Mouse (Mus musculus): ENCODE measurements around the gene Afap1.

- TF ChIP-seq CTCF (IDR thresholded peaks at IDR 0.05; ENCODE audit: borderline replicate concordance, insufficient read depth, low read length) (no peak), POLR2A (IDR thresholded peaks at IDR 0.05; ENCODE audit: low read depth, low read length) (no peak)
These were observed 71.9 kb downstream of the Afap1 start for GRCm38 (mm10) chr5:35965036-35965435.

Measured in embryonic fibroblast, embryonic 13.5 days (primary cell).